Mouse (Mus musculus) intestine, embryonic 14.5 days (tissue): ENCODE measurements around the gene Fasn. TPM values are rescaled to one million over a fixed set of nuclear protein-coding genes. Genes with fewer than 3 reads are reported as not detected.
"Not testable (repeated sequence)": the region's sequence is repeated elsewhere in the genome, so short reads cannot be mapped to it uniquely, and the experiment has no call there.

ENCODE experiments used
- ATAC-seq: fragments of 200-750 bp; cut with Nextera tagmentation; replicated peaks from 2 replicates; pipeline ENCODE4 v1.8.0; 2017; ENCODE audit warnings: low read depth, moderate number of reproducible peaks, moderate TSS enrichment, moderate library complexity; ENCODE audit not compliant: low FRiP score, low TSS enrichment
- DNase-seq: peaks from one replicate; pipeline ENCODE4 v3.0.0-alpha.2; 2018; ENCODE audit warnings: low spot score
- H3K27ac ChIP-seq: fragments of 300-500 bp; sonication (generic); 2 replicates; pipeline ENCODE4 v1.5.1; 2014; ENCODE audit warnings: low read depth, mild to moderate bottlenecking, control low read depth
- H3K27me3 ChIP-seq: fragments of 300-500 bp; sonication (generic); replicated peaks from 2 replicates; pipeline ENCODE4 v1.6.1; 2014; ENCODE audit warnings: low read length, control low read depth; ENCODE audit not compliant: control insufficient read depth, insufficient read depth
- H3K36me3 ChIP-seq: fragments of 300-500 bp; sonication (generic); 2 replicates; pipeline ENCODE4 v1.6.1; 2014; ENCODE audit warnings: low read length, control low read depth; ENCODE audit not compliant: control insufficient read depth, insufficient read depth
- H3K4me1 ChIP-seq: fragments of 300-500 bp; sonication (generic); replicated peaks from 2 replicates; pipeline ENCODE4 v1.6.1; 2014; ENCODE audit warnings: low read length, control low read depth, mixed read lengths; ENCODE audit not compliant: control insufficient read depth, insufficient read depth
- H3K4me2 ChIP-seq: fragments of 300-500 bp; sonication (generic); 2 replicates; pipeline ENCODE4 v1.6.1; 2014; ENCODE audit warnings: low read length
- H3K4me3 ChIP-seq: fragments of 300-500 bp; sonication (generic); 2 replicates; pipeline ENCODE4 v1.5.1; 2014; ENCODE audit warnings: low read depth, low read length, control low read depth, mixed read lengths
- H3K9ac ChIP-seq: fragments of 300-500 bp; sonication (generic); 2 replicates; pipeline ENCODE4 v1.6.1; 2014; ENCODE audit warnings: mild to moderate bottlenecking, low read length
- H3K9me3 ChIP-seq: fragments of 300-500 bp; sonication (generic); 2 replicates; pipeline ENCODE4 v1.6.1; 2016; ENCODE audit warnings: low read length, control low read depth; ENCODE audit not compliant: control insufficient read depth
- WGBS: fragments of 180-500 bp; shearing (Covaris S2); extraction: QIAGEN DNeasy Blood & Tissue Kit; methylation state at CpG from one replicate; pipeline ENCODE4 v1.1.7; 2014; 5-methylcytosine and 5-hydroxymethylcytosine counted together
- polyA plus RNA-seq: library from polyadenylated mRNA; unstranded; fragments of >200 nt; fragmentation: Nextera tagmentation; extraction: Ambion mirVana; gene quantifications from 2 replicates; pipeline ENCODE4 v1.2.1, GENCODE M21; 2014

The Fasn gene
- polyA plus RNA-seq, 1 experiment from 2014 or later = 115 TPM

DNA sequence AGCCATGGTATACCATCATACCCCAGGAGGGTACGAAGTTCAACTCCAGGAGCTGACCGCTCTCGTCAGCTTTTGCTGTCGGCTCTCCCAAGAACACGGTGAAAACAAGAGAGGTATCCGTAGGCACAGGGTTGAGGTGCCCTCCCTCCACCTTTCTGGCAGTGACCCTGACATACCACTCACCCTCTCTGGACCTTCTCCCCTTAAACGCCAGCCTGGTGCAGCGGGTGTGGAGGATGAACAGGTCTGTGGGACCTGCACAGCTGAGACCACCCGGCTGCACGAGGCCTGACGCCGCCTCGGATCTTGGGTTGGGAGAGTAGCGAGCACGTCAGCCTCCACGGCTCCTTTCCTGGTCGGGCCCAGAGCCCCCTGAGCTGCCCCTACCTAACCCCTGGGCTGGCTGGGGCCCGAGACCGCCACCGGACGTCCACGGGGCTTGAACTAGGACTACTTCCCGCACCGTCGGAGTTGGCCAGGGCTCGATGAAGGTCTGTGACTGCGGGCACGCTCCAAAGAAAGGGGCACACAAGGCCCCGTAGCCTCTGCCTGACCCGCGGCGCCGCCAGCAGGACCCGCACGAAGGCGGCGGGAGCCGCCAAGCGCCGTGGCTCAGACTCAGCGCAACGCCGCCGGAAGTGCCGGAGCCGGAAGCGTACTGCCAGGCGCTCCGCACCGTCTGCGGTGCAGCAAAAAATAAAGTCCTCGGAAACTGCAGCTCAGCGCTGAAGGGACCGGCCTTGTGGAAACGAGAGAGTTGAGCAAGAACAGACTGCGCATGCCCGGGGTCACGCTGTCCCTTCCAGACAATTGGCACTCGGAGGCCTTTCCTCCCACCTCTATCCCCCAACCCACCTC lies 28.4 kb downstream of the Fasn start, which contains the start of gene Dus1l:
TSS of gene Dus1l (minus strand) at position 648 of the 858 bp plus-strand sequence.
- Histone ChIP-seq H3K9ac (peak within 1 kb of the TSS; percentile 94), H3K9me3 (no peaks in the 10 kb centered on the region), H3K27me3 (no peaks in the 10 kb centered on the region), H3K4me1 (peaks cover 17% of the 10 kb centered on the region), H3K4me2 (peak within 1 kb of the TSS; percentile 98), H3K36me3 (peaks cover 33% of the 10 kb centered on the region), H3K27ac (peak within 1 kb of the TSS; percentile 65), H3K4me3 (peak within 1 kb of the TSS; percentile 80)
- 1% methylated on average over 59 of the region's 59 CpGs for WGBS
- DNase-seq (peak; percentile 100), ATAC-seq (peak; percentile 91)

DNA sequence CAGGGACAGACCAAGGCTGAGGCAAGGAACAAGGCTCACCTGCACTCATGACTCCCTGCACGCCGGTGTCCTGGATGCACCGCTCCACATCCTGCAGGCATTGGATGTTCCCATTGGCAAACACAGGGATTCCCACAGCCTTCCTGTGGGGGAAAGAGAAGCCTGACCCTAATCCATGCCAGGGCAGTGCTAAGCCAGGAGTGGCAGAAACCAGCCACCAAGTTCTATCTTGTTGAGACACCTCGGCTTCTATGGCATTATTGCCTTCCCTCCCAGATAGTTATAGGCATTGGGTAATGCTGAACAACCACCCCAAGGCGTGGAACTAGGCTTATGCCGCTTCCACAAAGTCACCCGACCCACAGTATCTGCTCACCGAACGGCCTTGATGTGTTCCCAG lies 31.7 kb downstream of the Fasn start:
- Histone ChIP-seq H3K4me3 (no peak overlapping the region), H3K4me1 (peaks cover 8% of the 10 kb centered on the region), H3K36me3 (peaks cover 64% of the 10 kb centered on the region), H3K4me2 (no peak overlapping the region), H3K27ac (no peak overlapping the region), H3K27me3 (no peaks in the 10 kb centered on the region), H3K9me3 (no peaks in the 10 kb centered on the region), H3K9ac (no peak overlapping the region)
- ATAC-seq (no peak), DNase-seq (no peak)
- 92% methylated on average over 9 of the region's 9 CpGs for WGBS

DNA sequence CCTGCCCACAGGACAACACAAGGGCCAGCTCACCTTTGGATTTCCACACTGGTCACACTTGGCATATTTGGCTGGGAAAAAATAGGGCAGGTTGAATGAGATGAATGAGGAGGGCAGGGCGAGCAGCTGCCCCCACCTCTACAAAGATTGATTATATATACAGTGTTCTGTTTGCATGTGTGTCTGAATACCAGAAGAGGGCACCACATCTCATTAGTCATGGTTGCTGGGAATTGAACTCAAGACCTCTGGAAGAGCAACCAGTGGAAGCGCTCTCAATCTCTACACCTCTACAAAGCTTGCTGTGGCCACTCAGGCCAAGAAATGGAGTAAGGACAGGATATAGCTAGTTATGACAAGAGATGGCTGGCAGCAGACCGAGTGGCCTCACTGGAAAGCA lies 34.5 kb downstream of the Fasn start:
- Histone ChIP-seq H3K9me3 (no peaks in the 10 kb centered on the region), H3K36me3 (peaks cover 85% of the 10 kb centered on the region), H3K4me3 (no peak overlapping the region), H3K9ac (no peak overlapping the region), H3K27me3 (no peaks in the 10 kb centered on the region), H3K27ac (no peak overlapping the region), H3K4me2 (no peak overlapping the region), H3K4me1 (peaks cover 6% of the 10 kb centered on the region)
- WGBS = 87% methylated on average over 3 of the region's 3 CpGs
- DNase-seq (no peak), ATAC-seq (no peak)

DNA sequence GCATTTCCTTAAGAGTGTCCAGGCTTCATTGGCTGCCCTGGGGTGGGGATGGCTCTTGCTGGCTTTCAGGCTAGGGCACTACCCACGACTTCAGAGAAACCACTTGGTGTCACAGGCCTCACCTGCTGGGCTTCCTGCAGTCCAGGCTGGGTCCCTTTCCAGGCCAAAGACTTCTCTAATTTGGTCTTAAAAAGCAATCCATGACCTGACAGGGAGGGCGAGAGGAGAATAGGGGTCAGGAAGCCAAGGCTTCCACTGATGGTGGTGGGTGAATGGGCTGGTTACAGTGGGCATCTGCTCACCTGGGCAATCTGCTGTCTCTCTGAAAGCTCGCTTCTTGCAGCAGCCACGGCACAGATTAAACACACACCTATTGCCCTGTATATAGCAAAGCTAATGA lies 35.0 kb downstream of the Fasn start:
- H3K36me3 ChIP-seq = peaks cover 85% of the 10 kb centered on the region
- no peaks in the 10 kb centered on the region for H3K27me3 ChIP-seq
- no peak for DNase-seq
- no peak overlapping the region for H3K4me2 ChIP-seq
- no peak overlapping the region for H3K9ac ChIP-seq
- H3K27ac ChIP-seq = no peak overlapping the region
- WGBS = 90% methylated on average over 4 of the region's 4 CpGs
- no peak overlapping the region for H3K4me3 ChIP-seq
- peaks cover 6% of the 10 kb centered on the region for H3K4me1 ChIP-seq
- no peak for ATAC-seq
- H3K9me3 ChIP-seq = no peaks in the 10 kb centered on the region

DNA sequence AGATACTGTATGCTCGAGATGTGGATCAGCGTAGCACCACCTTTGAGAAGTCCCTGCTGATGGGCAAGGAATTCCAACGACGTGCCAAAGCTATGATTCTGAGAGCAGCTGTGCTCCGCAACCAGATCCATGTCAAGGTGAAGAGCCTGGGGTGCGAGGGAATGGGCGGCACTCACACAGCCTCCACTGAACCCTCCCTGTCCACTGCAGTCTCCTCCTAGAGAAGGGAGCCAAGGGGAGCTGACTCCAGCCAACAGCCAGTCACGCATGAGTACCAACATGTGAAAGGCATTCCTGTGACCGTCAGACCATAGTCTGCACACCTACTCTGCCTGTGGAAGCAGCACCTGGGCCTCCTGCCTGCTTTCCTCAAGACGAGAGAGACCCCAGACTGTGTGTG lies 35.9 kb downstream of the Fasn start:
- H3K9me3 ChIP-seq, H3K9ac ChIP-seq, DNase-seq, H3K4me1 ChIP-seq, ATAC-seq, H3K4me3 ChIP-seq, H3K27me3 ChIP-seq, H3K4me2 ChIP-seq, H3K27ac ChIP-seq: not testable (repeated sequence)
- H3K36me3 ChIP-seq = peaks cover 76% of the 10 kb centered on the region
- 93% methylated on average over 9 of the region's 10 CpGs for WGBS

DNA sequence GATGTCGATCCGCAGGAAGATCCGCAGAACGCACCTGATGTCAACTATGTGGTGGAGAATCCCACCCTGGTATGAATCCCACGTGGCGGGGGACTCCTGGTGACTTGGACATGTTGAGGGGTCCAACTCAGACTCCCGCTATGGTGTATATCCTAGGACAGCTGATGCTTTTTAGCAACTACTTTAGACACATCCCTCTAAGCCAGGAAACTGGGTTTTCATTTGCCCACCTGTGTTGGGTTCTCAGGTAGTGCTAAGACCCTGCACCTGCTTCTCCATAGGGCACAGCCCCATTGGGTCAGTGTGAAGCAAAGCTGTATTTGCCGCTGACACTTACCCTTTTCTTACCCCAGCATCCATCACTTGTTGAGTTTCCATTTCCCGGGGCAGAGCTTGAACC lies 39.2 kb downstream of the Fasn start:
- peaks cover 55% of the 10 kb centered on the region for H3K36me3 ChIP-seq
- H3K27ac ChIP-seq = no peak overlapping the region; the same call in 1 of the 2 replicates
- peak overlapping the region; percentile 99 for H3K4me3 ChIP-seq
- H3K9ac ChIP-seq = peak overlapping the region; percentile 83
- H3K4me1 ChIP-seq = peaks cover 6% of the 10 kb centered on the region
- 29% methylated on average over 9 of the region's 9 CpGs for WGBS
- ATAC-seq (no peak), DNase-seq (no peak)
- H3K9me3 ChIP-seq = no peaks in the 10 kb centered on the region
- H3K27me3 ChIP-seq = no peaks in the 10 kb centered on the region
- peak overlapping the region; percentile 87 for H3K4me2 ChIP-seq

DNA sequence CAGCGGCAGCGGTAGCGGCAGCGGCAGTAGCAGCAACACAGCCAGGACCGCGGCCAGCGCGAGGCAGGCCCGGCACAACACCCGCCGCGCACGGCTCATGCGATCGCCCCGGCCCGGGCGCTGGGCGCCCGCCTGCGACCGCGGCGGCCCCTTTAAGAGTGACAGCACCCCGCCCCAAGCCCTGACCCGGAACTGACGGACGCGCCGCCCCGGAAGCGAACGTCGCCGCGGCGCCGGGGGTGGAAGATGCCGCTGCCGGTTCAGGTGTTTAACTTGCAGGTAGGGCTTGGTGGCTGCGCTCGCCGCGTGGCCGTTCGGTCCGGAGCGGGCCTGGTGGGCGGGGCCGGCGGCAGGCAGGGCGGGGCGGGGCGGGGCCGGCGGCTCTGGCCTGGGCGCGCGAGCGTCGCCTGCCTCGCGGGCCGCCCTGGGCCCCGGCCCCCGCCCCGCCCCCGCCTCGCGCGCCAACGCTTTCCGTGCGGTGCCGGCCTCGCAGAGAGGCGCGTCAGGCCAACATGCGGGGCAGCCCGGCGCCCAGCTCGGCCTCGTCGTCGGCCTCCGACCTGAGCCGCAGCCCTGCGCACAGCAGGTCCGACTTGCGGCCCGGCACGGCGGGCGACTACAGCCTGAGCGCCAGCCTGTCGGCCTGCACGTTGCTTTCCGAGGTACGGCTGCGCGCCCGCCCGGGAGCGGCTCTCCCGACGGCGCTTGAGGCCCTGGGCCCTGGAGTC lies 40.1 kb downstream of the Fasn start, which contains the start of the genes Rfng and Gps1:
TSS of gene Rfng (minus strand) at position 144 of the 728 bp plus-strand sequence.
TSS of gene Gps1 (plus strand) at position 209 of the 728 bp plus-strand sequence.
- peak; percentile 91 for DNase-seq
- Histone ChIP-seq H3K36me3 (peaks cover 49% of the 10 kb centered on the region), H3K27me3 (no peaks in the 10 kb centered on the region), H3K9me3 (no peaks in the 10 kb centered on the region), H3K4me2 (peak within 1 kb of the TSS; percentile 87), H3K27ac (peak within 1 kb of the TSS; percentile 70), H3K9ac (peak within 1 kb of the TSS; percentile 83), H3K4me3 (peak within 1 kb of the TSS; percentile 99), H3K4me1 (peaks cover 6% of the 10 kb centered on the region)
- WGBS = under 1% methylated on average over 102 of the region's 107 CpGs
- peak; percentile 81 for ATAC-seq

DNA sequence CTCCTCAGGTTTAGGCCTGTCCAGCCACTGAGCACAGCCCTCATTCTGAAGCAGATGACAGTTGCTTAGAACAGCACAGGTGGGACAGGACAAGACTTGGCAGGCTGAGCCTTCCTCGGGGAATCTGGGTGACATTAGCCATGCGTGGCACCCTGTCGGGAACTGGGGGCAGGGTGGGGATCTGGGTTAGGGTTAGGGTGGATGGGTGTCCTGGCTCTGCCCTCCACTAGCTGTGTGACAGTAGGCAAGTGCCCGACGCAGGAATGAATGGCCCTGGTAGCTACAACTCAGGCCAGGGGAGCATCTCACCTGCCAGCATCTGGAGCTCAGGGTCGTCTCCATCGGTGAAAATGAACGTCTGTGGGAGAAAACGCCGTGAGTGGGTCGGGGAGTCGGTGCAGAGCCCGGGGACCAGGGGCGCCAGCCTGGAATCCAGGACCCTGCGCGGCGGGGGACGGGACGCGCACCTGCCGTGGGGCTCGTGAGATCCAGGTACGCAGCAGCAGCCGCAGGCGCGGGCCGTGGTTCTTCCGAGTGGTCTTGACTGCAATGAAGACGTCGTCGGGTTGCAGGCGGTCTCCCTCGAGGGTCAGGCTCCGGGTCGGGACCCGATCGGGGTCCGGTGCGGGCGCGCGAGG lies 40.8 kb downstream of the Fasn start:
- Histone ChIP-seq H3K4me2 (peak overlapping the region; percentile 87), H3K9ac (peak overlapping the region; percentile 83), H3K27me3 (no peaks in the 10 kb centered on the region), H3K4me1 (peaks cover 6% of the 10 kb centered on the region), H3K36me3 (peaks cover 45% of the 10 kb centered on the region), H3K27ac (peak overlapping the region; percentile 70), H3K9me3 (no peaks in the 10 kb centered on the region), H3K4me3 (peak overlapping the region; percentile 99)
- 2% methylated on average over 42 of the region's 42 CpGs for WGBS
- DNase-seq = no peak
- ATAC-seq = peak; percentile 4; the same call in 1 of the 2 replicates
